10 mouse cellular contexts compared by ENCODE assay signal in the genomic region with DNA sequence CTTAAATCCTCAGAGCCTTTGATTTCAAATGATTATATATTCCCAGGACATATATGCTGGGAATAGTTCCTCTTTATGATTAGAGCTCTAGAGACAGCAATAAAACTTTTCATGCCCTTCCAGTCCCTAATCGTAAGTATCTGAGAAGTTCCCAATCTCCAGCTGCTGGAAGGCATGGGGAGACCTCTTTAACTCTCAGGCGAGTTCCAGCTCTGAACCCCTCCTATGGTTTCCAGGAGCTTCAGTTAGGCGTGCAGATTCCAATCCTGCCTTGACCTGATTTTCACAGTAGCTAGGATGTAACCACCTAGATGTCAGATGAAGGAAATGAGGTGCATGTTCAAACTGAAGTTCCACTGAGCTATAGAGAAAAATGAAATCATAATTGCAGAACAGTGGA. TPM values are rescaled to one million over a fixed set of nuclear protein-coding genes. Genes with fewer than 3 reads are reported as not detected.
A peak's percentile ranks its signal among the peaks of the same experiment; 100 is the strongest.
DNase-seq lines count a peak whose midpoint lies in the region; ATAC-seq and TF ChIP-seq lines count a peak whose summit lies in the region.
"Had no signal": no experiment of that assay in that cellular context is flagged by ENCODE, and none has a peak within 500 bp of the region (broad histone marks: within the 10 kb centered on the region; RNA-seq: fewer than 3 reads in every experiment).

No protein-coding gene starts in this region.

- no peak for TF ChIP-seq CTCF in layer of hippocampus, adult 2 months (conservative IDR thresholded peaks at IDR 0.05)
- TF ChIP-seq CTCF in cortical plate, adult 2 months (IDR thresholded peaks at IDR 0.05; ENCODE audit: extremely low read depth, insufficient read depth, low read length) = no peak

- peaks cover 12% of the 10 kb centered on the region for H3K79me2 ChIP-seq in myocyte (ENCODE audit: control insufficient read depth, insufficient read depth)

- no peak for ATAC-seq in hindbrain, embryonic 16.5 days
- ATAC-seq in activated CD4-positive, CD25-positive, alpha-beta regulatory T cell, adult 4 months = no peak

- no peak for TF ChIP-seq POLR2A in cortical plate, adult 2 months (IDR thresholded peaks at IDR 0.05; ENCODE audit: extremely low read depth, insufficient read depth, low read length)
- TF ChIP-seq POLR2A in myocyte (IDR thresholded peaks at IDR 0.05; ENCODE audit: insufficient read length, low read depth) = no peak

- H3K9me3 ChIP-seq in hindbrain, embryonic 16.5 days (ENCODE audit: control insufficient read depth, low read length) = no peaks in the 10 kb centered on the region

- DNase-seq in layer of hippocampus, adult 2 months (ENCODE audit: low spot score in 2 of 2) = no peak
- no peak for DNase-seq in layer of hippocampus, postnatal 25 days (ENCODE audit: extremely low spot score in 1 of 2, low spot score in 1 of 2)
- no peak for DNase-seq in gastrocnemius, postnatal 25 days
- DNase-seq in kidney, postnatal 25 days = no peak
- DNase-seq: adrenal gland, adult 8-10 months; right cerebral cortex, postnatal 14 days had no signal

- peak overlapping the region; percentile 89 for H3K9ac ChIP-seq in hindbrain, embryonic 16.5 days (ENCODE audit: low read depth, low read length)

- H3K4me2 ChIP-seq in hindbrain, embryonic 16.5 days (ENCODE audit: low read length) = peak overlapping the region; percentile 83
- peak overlapping the region; percentile 70 for H3K4me2 ChIP-seq in myocyte (ENCODE audit: low read depth)

- H3K4me3 ChIP-seq in layer of hippocampus, adult 2 months = peak overlapping the region; percentile 91
- peak overlapping the region; percentile 79 for H3K4me3 ChIP-seq in cortical plate, adult 2 months (ENCODE audit: insufficient read depth, low read length)
- H3K4me3 ChIP-seq in hindbrain, embryonic 16.5 days (ENCODE audit: low read length) = peak overlapping the region; percentile 90
- H3K4me3 ChIP-seq in myocyte = peak overlapping the region; percentile 44

- peaks cover 3% of the 10 kb centered on the region; the same call in 1 of the 2 replicates for H3K4me1 ChIP-seq in cortical plate, adult 2 months (ENCODE audit: control insufficient read depth, insufficient read depth, low read length)
- peaks cover 10% of the 10 kb centered on the region for H3K4me1 ChIP-seq in hindbrain, embryonic 16.5 days (ENCODE audit: control insufficient read depth, insufficient read depth, low read depth, low read length)

- WGBS in hindbrain, embryonic 16.5 days = 5% methylated on average over 3 of the region's 3 CpGs

- no peaks in the 10 kb centered on the region for H3K27me3 ChIP-seq in hindbrain, embryonic 16.5 days (replicated peaks; ENCODE audit: control insufficient read depth, insufficient read depth, low read length)
- no peaks in the 10 kb centered on the region for H3K27me3 ChIP-seq in myocyte (ENCODE audit: control insufficient read depth, insufficient read depth, insufficient read length)

- H3K27ac ChIP-seq in layer of hippocampus, adult 2 months = peak overlapping the region; percentile 82
- no peak overlapping the region for H3K27ac ChIP-seq in cortical plate, adult 2 months (ENCODE audit: insufficient read depth, low read length)
- H3K27ac ChIP-seq in hindbrain, embryonic 16.5 days (ENCODE audit: low read depth, low read length) = no peak overlapping the region

- H3K36me3 ChIP-seq in hindbrain, embryonic 16.5 days (ENCODE audit: control insufficient read depth, insufficient read depth, low read length) = no peaks in the 10 kb centered on the region
- H3K36me3 ChIP-seq in myocyte (ENCODE audit: control insufficient read depth, insufficient read depth) = no peaks in the 10 kb centered on the region

- peak overlapping the region; percentile 43 for H3ac ChIP-seq in myocyte (ENCODE audit: control insufficient read depth, insufficient read length)

TF ChIP-seq in myocyte, 11 proteins besides CTCF, POLR2A, EP300 and RAD21:
- TF ChIP-seq TCF3 (IDR thresholded peaks at IDR 0.05; ENCODE audit: insufficient read length, low read depth) = no peak

RNA-seq across cellular contexts. Expression of a gene that starts 0.8 kb away (rescaled TPM):
- 10 to 100 TPM; 17.9 to 21.6 TPM for total RNA-seq in layer of hippocampus, adult 2 months (2021)
- total RNA-seq in layer of hippocampus, postnatal 25 days (2021) = 10 to 100 TPM; 16.1 to 20.2 TPM
- 17.2 and 19.7 TPM in 2 replicates for polyA plus RNA-seq in cortical plate, adult 2 months (2012; rRNA removed)
- 25.6 and 26.5 TPM in 2 replicates for polyA plus RNA-seq in hindbrain, embryonic 16.5 days (2015; fragmentation: Nextera tagmentation; extraction: Ambion mirVana)
- polyA plus RNA-seq in myocyte (2012; fragmentation: generic; extraction: Trizol) = 15.6 TPM
- 100 to 1,000 TPM; 280 to 446 TPM for polyA plus RNA-seq in activated CD4-positive, CD25-positive, alpha-beta regulatory T cell, adult 4 months (2017; shearing (Covaris generic))
- 10 to 100 TPM; 21.9 to 26.3 TPM for total RNA-seq in gastrocnemius, postnatal 25 days (2021)

RNA-seq across cellular contexts. Expression of a gene that starts 29.2 kb away (rescaled TPM):
- not detected for total RNA-seq in layer of hippocampus, adult 2 months (2021)
- total RNA-seq in layer of hippocampus, postnatal 25 days (2021) = not detected
- not detected in 2 replicates for polyA plus RNA-seq in cortical plate, adult 2 months (2012; rRNA removed)
- not detected in 2 replicates for polyA plus RNA-seq in hindbrain, embryonic 16.5 days (2015; fragmentation: Nextera tagmentation; extraction: Ambion mirVana)
- polyA plus RNA-seq in myocyte (2012; fragmentation: generic; extraction: Trizol) = not detected
- not detected for polyA plus RNA-seq in activated CD4-positive, CD25-positive, alpha-beta regulatory T cell, adult 4 months (2017; shearing (Covaris generic))
- total RNA-seq in gastrocnemius, postnatal 25 days (2021) = not detected
- total RNA-seq: adrenal gland, adult 8-10 months had no signal

Comparison
In these comparisons a context has a peak if more than half of its experiments do, and no peak if none do; other contexts are left out.
1. RNA of a gene that starts 0.8 kb away (polyA plus RNA-seq): 280 to 446 TPM in activated CD4-positive, CD25-positive, alpha-beta regulatory T cell, adult 4 months; 25.6 to 26.5 TPM in hindbrain, embryonic 16.5 days, 17.2 to 19.7 TPM in cortical plate, adult 2 months and 15.6 TPM in myocyte (single experiment); every median in the first group is over 10 times any median in the second.
2. Peak in every context shown above with its lines, with median percentiles within 50 percentile points of each other: H3K4me3 ChIP-seq.